Mouse (Mus musculus) lung, adult 2 months (tissue): Measurements from ENCODE around the gene Zfp566. TPM values are rescaled to one million over a fixed set of nuclear protein-coding genes. Genes with fewer than 3 reads are reported as not detected.

Experiments used
- DNase-seq: peaks from one replicate; pipeline ENCODE4 v3.0.0; 2022
- H3K4me1 ChIP-seq: fragments of 200-500 bp; 2 replicates; pipeline ENCODE4 v1.6.1; 2011; ENCODE audit warnings: low read length; ENCODE audit not compliant: control insufficient read depth, insufficient read depth
- H3K4me3 ChIP-seq: fragments of 200-500 bp; replicated peaks from 2 replicates; pipeline ENCODE3; 2011; ENCODE audit warnings: low read depth, mild to moderate bottlenecking, control low read depth, low read length; ENCODE audit errors: extremely low read depth
- CTCF ChIP-seq: fragments of 200-500 bp; IDR thresholded peaks from 2 replicates; pipeline ENCODE4 v1.5.1; 2011; ENCODE audit warnings: mild to moderate bottlenecking, low read length, control low read depth; ENCODE audit not compliant: insufficient read depth
- POLR2A ChIP-seq: fragments of 200-500 bp; IDR thresholded peaks from 2 replicates; pipeline ENCODE4 v1.6.1; 2011; ENCODE audit warnings: low read depth, mild to moderate bottlenecking, control low read depth, low read length, borderline replicate concordance; ENCODE audit errors: extremely low read depth
- WGBS: fragments of 180-500 bp; shearing (Covaris S2); methylation state at CpG from one replicate; pipeline ENCODE4 v1.1.7; 2018; 5-methylcytosine and 5-hydroxymethylcytosine counted together
- polyA plus RNA-seq: library from polyadenylated mRNA; depleted of rRNA; stranded (reverse); fragments of >200 nt; gene quantifications from 2 replicates; pipeline ENCODE4 v1.2.3, GENCODE M21; 2012; rRNA removed

Gene Zfp566
- polyA plus RNA-seq, 1 experiment: 1.2 TPM

GRCm38 (mm10) chr7:30062478-30062877, 27.8 kb downstream of the Zfp566 start:
- 89% methylated on average over 5 of the region's 5 CpGs for WGBS
- TF ChIP-seq POLR2A (no peak), CTCF (no peak)

GRCm38 (mm10) chr7:30060341-30060740, 30.0 kb downstream of the Zfp566 start:
- no peak for TF ChIP-seq CTCF
- no peak for TF ChIP-seq POLR2A
- Histone ChIP-seq H3K4me1 (no peaks in the 10 kb centered on the region), H3K4me3 (no peak overlapping the region)
- 86% methylated on average over 6 of the region's 6 CpGs for WGBS
- no peak for DNase-seq

More at GRCm38 (mm10) chr7:30062478-30062877, 27.8 kb downstream of the Zfp566 start:
- Histone ChIP-seq H3K4me1 (no peaks in the 10 kb centered on the region), H3K4me3 (no peak overlapping the region)
- peak; percentile 9 for DNase-seq

GRCm38 (mm10) chr7:30053591-30053990, 36.7 kb downstream of the Zfp566 start:
- TF ChIP-seq POLR2A (no peak), CTCF (no peak)
- H3K4me3 ChIP-seq: no peak overlapping the region

GRCm38 (mm10) chr7:30050882-30051548, 39.3 kb downstream of the Zfp566 start, which contains the start of gene Zfp14:
TSS of gene Zfp14 (minus strand) at chr7:30051380.
- peak; percentile 87 for DNase-seq
- under 1% methylated on average over 40 of the region's 40 CpGs for WGBS
- peak; percentile 69; the same call in 1 of the 2 replicates for TF ChIP-seq POLR2A
- no peak for TF ChIP-seq CTCF
- Histone ChIP-seq H3K4me3 (peak within 1 kb of the TSS; percentile 95), H3K4me1 (no peaks in the 10 kb centered on the region; the same call in 1 of the 2 replicates)

More at GRCm38 (mm10) chr7:30053591-30053990, 36.7 kb downstream of the Zfp566 start:
- 12% methylated on average over 3 of the region's 3 CpGs for WGBS
- DNase-seq: no peak
- H3K4me1 ChIP-seq: no peaks in the 10 kb centered on the region; the same call in 1 of the 2 replicates

GRCm38 (mm10) chr7:30048126-30048525, 42.2 kb downstream of the Zfp566 start:
- 69% methylated on average over 4 of the region's 4 CpGs for WGBS
- Histone ChIP-seq H3K4me3 (no peak overlapping the region), H3K4me1 (no peaks in the 10 kb centered on the region; the same call in 1 of the 2 replicates)
- no peak for DNase-seq
- no peak for TF ChIP-seq POLR2A
- no peak for TF ChIP-seq CTCF

GRCm38 (mm10) chr7:30044354-30044753, 46.0 kb downstream of the Zfp566 start:
- WGBS: 57% methylated on average over 9 of the region's 9 CpGs
- TF ChIP-seq CTCF: no peak
- TF ChIP-seq POLR2A: no peak
- Histone ChIP-seq H3K4me1 (no peaks in the 10 kb centered on the region), H3K4me3 (no peak overlapping the region)
- DNase-seq: no peak

GRCm38 (mm10) chr7:30034331-30034730, 56.0 kb downstream of the Zfp566 start:
- WGBS: 93% methylated on average over 12 of the region's 12 CpGs
- Histone ChIP-seq H3K4me1 (no peaks in the 10 kb centered on the region), H3K4me3 (no peak overlapping the region)
- TF ChIP-seq CTCF: no peak
- no peak for TF ChIP-seq POLR2A
- DNase-seq: no peak

- WGBS: 86% methylated on average over 3 of the region's 3 CpGs
- H3K4me1 ChIP-seq: no peaks in the 10 kb centered on the region
- no peak overlapping the region for H3K4me3 ChIP-seq
- no peak for DNase-seq
- no peak for TF ChIP-seq POLR2A
- TF ChIP-seq CTCF: no peak
These were observed 58.9 kb downstream of the Zfp566 start for GRCm38 (mm10) chr7:30031379-30031778.

- no peak for TF ChIP-seq CTCF
- TF ChIP-seq POLR2A: no peak
- 38% methylated on average over 6 of the region's 6 CpGs for WGBS
These were observed 59.6 kb downstream of the Zfp566 start for GRCm38 (mm10) chr7:30030677-30031076.

GRCm38 (mm10) chr7:30028572-30028971, 61.8 kb downstream of the Zfp566 start:
- TF ChIP-seq CTCF: no peak
- TF ChIP-seq POLR2A: no peak
- DNase-seq: no peak
- 83% methylated on average over 3 of the region's 3 CpGs for WGBS
- Histone ChIP-seq H3K4me1 (no peaks in the 10 kb centered on the region), H3K4me3 (no peak overlapping the region)

More at GRCm38 (mm10) chr7:30030677-30031076, 59.6 kb downstream of the Zfp566 start:
- Histone ChIP-seq H3K4me1 (no peaks in the 10 kb centered on the region), H3K4me3 (no peak overlapping the region)
- no peak for DNase-seq

Other genes with a start within 250 kb of the Zfp566 start
- gene Zfp940, start 236.9 kb downstream of the Zfp566 start, polyA plus RNA-seq: 0.24 and 0.57 TPM in 2 replicates
- gene Zfp420, start 230.5 kb downstream of the Zfp566 start, polyA plus RNA-seq: 1.1 and 1.8 TPM in 2 replicates
- gene Zfp27, start 184.0 kb downstream of the Zfp566 start, polyA plus RNA-seq: 1.5 and 2.6 TPM in 2 replicates
- 1.1 and 1.9 TPM in 2 replicates for gene Zfp383, start 182.3 kb downstream of the Zfp566 start, polyA plus RNA-seq
- 7.9 and 8.3 TPM in 2 replicates for gene Zfp74, start 136.4 kb downstream of the Zfp566 start, polyA plus RNA-seq
- gene Zfp568, start 106.6 kb downstream of the Zfp566 start, polyA plus RNA-seq: 5.1 and 6.1 TPM in 2 replicates
- 3.6 and 4.9 TPM in 2 replicates for gene Zfp14, start 39.1 kb downstream of the Zfp566 start, polyA plus RNA-seq
- gene Zfp82, start 17.6 kb downstream of the Zfp566 start, polyA plus RNA-seq: 0.31 and 1.0 TPM in 2 replicates
- gene Gm26920, start 117 bp downstream of the Zfp566 start, polyA plus RNA-seq: not detected in 2 replicates
- gene Zfp260, start 4.2 kb upstream of the Zfp566 start, polyA plus RNA-seq: 11.4 and 17.6 TPM in 2 replicates
- gene Zfp382, start 31.4 kb upstream of the Zfp566 start, polyA plus RNA-seq: 0.88 and 1.8 TPM in 2 replicates
- gene Zfp146, start 79.2 kb upstream of the Zfp566 start, polyA plus RNA-seq: 9.5 and 14.8 TPM in 2 replicates
- 14.1 and 42.3 TPM in 2 replicates for gene Cox7a1, start 93.6 kb upstream of the Zfp566 start, polyA plus RNA-seq
- 784 and 1,083 TPM in 2 replicates for gene Capns1, start 108.3 kb upstream of the Zfp566 start, polyA plus RNA-seq
- gene Polr2i, start 141.4 kb upstream of the Zfp566 start, polyA plus RNA-seq: 95.6 and 110 TPM in 2 replicates
- gene Tbcb, start 141.7 kb upstream of the Zfp566 start, polyA plus RNA-seq: 38.4 and 41.6 TPM in 2 replicates
- gene Ovol3, start 145.2 kb upstream of the Zfp566 start, polyA plus RNA-seq: not detected in 2 replicates
- gene Thap8, start 189.6 kb upstream of the Zfp566 start, polyA plus RNA-seq: 0.21 and 0.55 TPM in 2 replicates
- 15.9 and 24.9 TPM in 2 replicates for gene Wdr62, start 189.9 kb upstream of the Zfp566 start, polyA plus RNA-seq
- gene Clip3, start 201.2 kb upstream of the Zfp566 start, polyA plus RNA-seq: 7.7 and 7.9 TPM in 2 replicates
- 141 and 163 TPM in 2 replicates for gene Alkbh6, start 218.2 kb upstream of the Zfp566 start, polyA plus RNA-seq
- 14.5 and 21.5 TPM in 2 replicates for gene Syne4, start 224.3 kb upstream of the Zfp566 start, polyA plus RNA-seq
- gene E130208F15Rik, start 231.2 kb upstream of the Zfp566 start, polyA plus RNA-seq: 0.50 and 0.55 TPM in 2 replicates
- 14.2 and 21.4 TPM in 2 replicates for gene Sdhaf1, start 233.4 kb upstream of the Zfp566 start, polyA plus RNA-seq